Mouse (Mus musculus) B cell, adult 2 months (primary cell): ENCODE measurements around the gene Eid3.

Experiments used
- DNase-seq, 2 experiments: peaks; one replicate each; pipeline ENCODE4 v3.0.0; 2022

The Eid3 gene

GRCm38 (mm10) chr10:82913772-82914171, 47.3 kb downstream of the Eid3 start:
- DNase-seq = peak in 1 of 2 experiments; percentile 16
